Mouse (Mus musculus): ENCODE results near the gene Mrpl45. TPM values are rescaled to one million over a fixed set of nuclear protein-coding genes. Genes with fewer than 3 reads are reported as not detected.
"Not testable (repeated sequence)": the region's sequence is repeated elsewhere in the genome, so short reads cannot be mapped to it uniquely, and the experiment has no call there.

The Mrpl45 gene
- polyA plus RNA-seq, 1 experiment from 2014 or later: 36.8 TPM

- H3K4me1 ChIP-seq: peaks cover 5% of the 10 kb centered on the region; the same call in 1 of the 2 replicates
- 89% methylated on average over 2 of the region's 2 CpGs for WGBS
- H3K36me3 ChIP-seq: no peaks in the 10 kb centered on the region
- no peak overlapping the region for H3K9ac ChIP-seq
- H3K4me2 ChIP-seq (replicated peaks): no peak overlapping the region
- H3K4me3 ChIP-seq (replicated peaks): no peak overlapping the region
- no peak overlapping the region for H3K27ac ChIP-seq (replicated peaks)
- no peaks in the 10 kb centered on the region for H3K27me3 ChIP-seq
- no peak for ATAC-seq (ENCODE audit: insufficient number of reproducible peaks, low FRiP score, low TSS enrichment, low read depth)
- no peaks in the 10 kb centered on the region for H3K9me3 ChIP-seq (replicated peaks)
Measured at GRCm38 (mm10) chr11:97299939-97300338, 15.6 kb upstream of the Mrpl45 start.

- Histone ChIP-seq H3K4me2 (replicated peaks) (no peak overlapping the region), H3K9me3 (replicated peaks) (no peaks in the 10 kb centered on the region), H3K27me3 (no peaks in the 10 kb centered on the region), H3K4me3 (replicated peaks) (no peak overlapping the region), H3K9ac (no peak overlapping the region), H3K36me3 (no peaks in the 10 kb centered on the region), H3K27ac (replicated peaks) (0 out of 2 replicates have a peak overlapping the region, but pooled peaks have one; percentile 18), H3K4me1 (peaks cover 5% of the 10 kb centered on the region; the same call in 1 of the 2 replicates)
- WGBS: 87% methylated on average over 16 of the region's 16 CpGs
- no peak for ATAC-seq (ENCODE audit: insufficient number of reproducible peaks, low FRiP score, low TSS enrichment, low read depth)
Measured at GRCm38 (mm10) chr11:97301406-97301805, 14.1 kb upstream of the Mrpl45 start.

- H3K27ac ChIP-seq (replicated peaks): peak overlapping the region; percentile 18
- ATAC-seq (ENCODE audit: insufficient number of reproducible peaks, low FRiP score, low TSS enrichment, low read depth): 0 out of 2 replicates have a peak, but pooled peaks have one; percentile 54
- no peaks in the 10 kb centered on the region for H3K9me3 ChIP-seq (replicated peaks)
- no peaks in the 10 kb centered on the region for H3K27me3 ChIP-seq
- H3K4me3 ChIP-seq (replicated peaks): no peak overlapping the region
- H3K9ac ChIP-seq: no peak overlapping the region
- WGBS: 22% methylated on average over 7 of the region's 7 CpGs
- H3K36me3 ChIP-seq: no peaks in the 10 kb centered on the region
- no peak overlapping the region for H3K4me2 ChIP-seq (replicated peaks)
- peaks cover 5% of the 10 kb centered on the region; the same call in 1 of the 2 replicates for H3K4me1 ChIP-seq
Measured at GRCm38 (mm10) chr11:97302231-97302781, 13.2 kb upstream of the Mrpl45 start.

- H3K9me3 ChIP-seq (replicated peaks): no peaks in the 10 kb centered on the region
- H3K4me1 ChIP-seq: peaks cover 11% of the 10 kb centered on the region
- no peak overlapping the region for H3K27ac ChIP-seq (replicated peaks)
- H3K27me3 ChIP-seq: no peaks in the 10 kb centered on the region
- 63% methylated on average over 5 of the region's 5 CpGs for WGBS
- no peak overlapping the region for H3K4me2 ChIP-seq (replicated peaks)
- ATAC-seq (ENCODE audit: insufficient number of reproducible peaks, low FRiP score, low TSS enrichment, low read depth): no peak
- no peak overlapping the region for H3K9ac ChIP-seq
- no peak overlapping the region for H3K4me3 ChIP-seq (replicated peaks)
- H3K36me3 ChIP-seq: no peaks in the 10 kb centered on the region
Measured at GRCm38 (mm10) chr11:97304631-97305030, 10.9 kb upstream of the Mrpl45 start.

- Histone ChIP-seq H3K4me3 (replicated peaks) (no peak overlapping the region), H3K9me3 (replicated peaks) (no peaks in the 10 kb centered on the region), H3K27ac (replicated peaks) (no peak overlapping the region), H3K27me3 (no peaks in the 10 kb centered on the region), H3K4me1 (peaks cover 27% of the 10 kb centered on the region), H3K9ac (no peak overlapping the region), H3K36me3 (no peaks in the 10 kb centered on the region), H3K4me2 (replicated peaks) (no peak overlapping the region)
- 89% methylated on average over 11 of the region's 11 CpGs for WGBS
- no peak for ATAC-seq (ENCODE audit: insufficient number of reproducible peaks, low FRiP score, low TSS enrichment, low read depth)
Measured at GRCm38 (mm10) chr11:97307294-97308069, 8.0 kb upstream of the Mrpl45 start.

- Histone ChIP-seq H3K27ac (replicated peaks) (peak overlapping the region; percentile 79), H3K4me2 (replicated peaks) (peak overlapping the region; percentile 79), H3K27me3 (no peaks in the 10 kb centered on the region), H3K36me3 (no peaks in the 10 kb centered on the region), H3K9me3 (replicated peaks) (no peaks in the 10 kb centered on the region), H3K4me1 (peaks cover 25% of the 10 kb centered on the region), H3K9ac (peak overlapping the region; percentile 39; the same call in 1 of the 2 replicates), H3K4me3 (replicated peaks) (peak overlapping the region; percentile 43)
- 36% methylated on average over 3 of the region's 3 CpGs for WGBS
- no peak for ATAC-seq (ENCODE audit: insufficient number of reproducible peaks, low FRiP score, low TSS enrichment, low read depth)
Measured at GRCm38 (mm10) chr11:97308806-97309450, 6.6 kb upstream of the Mrpl45 start.

GRCm38 (mm10) chr11:97309451-97309836 is 6.1 kb upstream of the Mrpl45 start:
- Histone ChIP-seq H3K4me3 (replicated peaks) (peak overlapping the region; percentile 43), H3K9ac (peak overlapping the region; percentile 39), H3K27me3 (no peaks in the 10 kb centered on the region), H3K4me1 (peaks cover 25% of the 10 kb centered on the region), H3K4me2 (replicated peaks) (peak overlapping the region; percentile 79), H3K36me3 (no peaks in the 10 kb centered on the region), H3K27ac (replicated peaks) (peak overlapping the region; percentile 79), H3K9me3 (replicated peaks) (no peaks in the 10 kb centered on the region)
- ATAC-seq (ENCODE audit: insufficient number of reproducible peaks, low FRiP score, low TSS enrichment, low read depth): 0 out of 2 replicates have a peak, but pooled peaks have one; percentile 50
- 3% methylated on average over 9 of the region's 9 CpGs for WGBS

- H3K4me3 ChIP-seq (replicated peaks): peak overlapping the region; percentile 43
- peak overlapping the region; percentile 79 for H3K4me2 ChIP-seq (replicated peaks)
- H3K27ac ChIP-seq (replicated peaks): peak overlapping the region; percentile 79
- under 1% methylated on average over 25 of the region's 25 CpGs for WGBS
- no peaks in the 10 kb centered on the region for H3K9me3 ChIP-seq (replicated peaks)
- H3K9ac ChIP-seq: peak overlapping the region; percentile 39
- H3K27me3 ChIP-seq: no peaks in the 10 kb centered on the region
- no peaks in the 10 kb centered on the region for H3K36me3 ChIP-seq
- ATAC-seq (ENCODE audit: insufficient number of reproducible peaks, low FRiP score, low TSS enrichment, low read depth): peak; percentile 80
- H3K4me1 ChIP-seq: peaks cover 25% of the 10 kb centered on the region
Measured at GRCm38 (mm10) chr11:97309911-97310571, 5.5 kb upstream of the Mrpl45 start.

- peaks cover 25% of the 10 kb centered on the region for H3K4me1 ChIP-seq
- H3K4me2 ChIP-seq (replicated peaks): peak overlapping the region; percentile 79
- no peaks in the 10 kb centered on the region for H3K36me3 ChIP-seq
- H3K27ac ChIP-seq (replicated peaks): peak overlapping the region; percentile 87
- WGBS: 2% methylated on average over 18 of the region's 18 CpGs
- H3K4me3 ChIP-seq (replicated peaks): peak overlapping the region; percentile 43
- ATAC-seq (ENCODE audit: insufficient number of reproducible peaks, low FRiP score, low TSS enrichment, low read depth): no peak
- H3K27me3 ChIP-seq: no peaks in the 10 kb centered on the region
- H3K9me3 ChIP-seq (replicated peaks): no peaks in the 10 kb centered on the region
- H3K9ac ChIP-seq: no peak overlapping the region; the same call in 1 of the 2 replicates
Measured at GRCm38 (mm10) chr11:97310895-97311631, 4.5 kb upstream of the Mrpl45 start.

- ATAC-seq (ENCODE audit: insufficient number of reproducible peaks, low FRiP score, low TSS enrichment, low read depth); H3K27me3 ChIP-seq; H3K4me2 ChIP-seq (replicated peaks); H3K9me3 ChIP-seq (replicated peaks); H3K36me3 ChIP-seq; H3K4me3 ChIP-seq (replicated peaks); H3K9ac ChIP-seq; H3K27ac ChIP-seq (replicated peaks): not testable (repeated sequence)
- H3K4me1 ChIP-seq: peaks cover 34% of the 10 kb centered on the region
- 83% methylated on average over 1 of the region's 1 CpGs for WGBS
Measured at GRCm38 (mm10) chr11:97312871-97313270, 2.6 kb upstream of the Mrpl45 start.
